Mouse (Mus musculus) layer of hippocampus, adult 8-10 months (tissue): ENCODE data around the gene Vmn1r87. TPM values are rescaled to one million over a fixed set of nuclear protein-coding genes. Genes with fewer than 3 reads are reported as not detected.
"Not testable (repeated sequence)": the region's sequence is repeated elsewhere in the genome, so short reads cannot be mapped to it uniquely, and the experiment has no call there.

Experiments used
- DNase-seq, 2 experiments: peaks; one replicate each; pipeline ENCODE4 v3.0.0; 2022; ENCODE audit warnings: low spot score in 2 of 2
- total RNA-seq, 4 experiments: library from RNA; stranded (reverse); gene quantifications; 2 replicates each; pipeline ENCODE4 v1.2.4; 2022

Vmn1r87 gene
- total RNA-seq, result not detected

- no peak for DNase-seq
Observed at GRCm38 (mm10) chr7:13140057-13140456, at the start of gene Vmn1r87. Gene Vmn1r87, minus strand, starts transcription at chr7:13140157.

GRCm38 (mm10) chr7:13159268-13159667, 19.3 kb upstream of the Vmn1r87 start, which contains the start of gene Vmn1r88:
Gene Vmn1r88, plus strand, starts transcription at chr7:13159568.
- DNase-seq, result no peak

GRCm38 (mm10) chr7:13137340-13137739, 2.6 kb downstream of the Vmn1r87 start:
- DNase-seq, result no peak

GRCm38 (mm10) chr7:13131856-13132255, 8.1 kb downstream of the Vmn1r87 start:
- DNase-seq, result no peak

GRCm38 (mm10) chr7:13123554-13124153, 16.3 kb downstream of the Vmn1r87 start:
- not testable (repeated sequence) for DNase-seq

GRCm38 (mm10) chr7:13119817-13120216, 20.1 kb downstream of the Vmn1r87 start, which contains the start of gene Vmn1r86:
Gene Vmn1r86, minus strand, starts transcription at chr7:13119917.
- DNase-seq, result no peak

GRCm38 (mm10) chr7:13095073-13095472, 44.9 kb downstream of the Vmn1r87 start, which contains the start of gene Vmn1r85:
Gene Vmn1r85, minus strand, starts transcription at chr7:13095173.
- DNase-seq, result no peak

Other genes with a start within 250 kb of the Vmn1r87 start
- gene Zscan22, start 242.3 kb downstream of the Vmn1r87 start, total RNA-seq, result 10 to 100 TPM; 14.0 to 20.3 (median 15.1) TPM
- gene Rps5, start 217.9 kb downstream of the Vmn1r87 start, total RNA-seq, result 100 to 1,000 TPM; 383 to 519 (median 436) TPM
- gene Rnf225, start 212.7 kb downstream of the Vmn1r87 start, total RNA-seq, result 1 to 10 TPM in 1 of 4 experiments, under 1 TPM in 3; 0.77 to 1.4 (median 0.92) TPM
- 10 to 100 TPM in 3 of 4 experiments, 1 to 10 TPM in 1; 9.5 to 11.6 (median 11.3) TPM for gene Zfp324, start 174.3 kb downstream of the Vmn1r87 start, total RNA-seq
- gene Zfp446, start 162.3 kb downstream of the Vmn1r87 start, total RNA-seq, result 10 to 100 TPM in 1 of 4 experiments, 1 to 10 TPM in 3; 7.5 to 10.8 (median 8.8) TPM
- gene Slc27a5, start 142.0 kb downstream of the Vmn1r87 start, total RNA-seq, result under 1 TPM in 3 of 4 experiments, not detected in 1; 0.27 to 0.47 (median 0.27) TPM
- 100 to 1,000 TPM; 244 to 272 (median 252) TPM for gene Trim28, start 141.0 kb downstream of the Vmn1r87 start, total RNA-seq
- gene Zbtb45, start 130.1 kb downstream of the Vmn1r87 start, total RNA-seq, result 10 to 100 TPM; 27.0 to 29.6 (median 29.3) TPM
- gene Chmp2a, start 105.3 kb downstream of the Vmn1r87 start, total RNA-seq, result 100 to 1,000 TPM; 145 to 152 (median 147) TPM
- 100 to 1,000 TPM; 188 to 210 (median 192) TPM for gene Ube2m, start 101.9 kb downstream of the Vmn1r87 start, total RNA-seq
- gene Mzf1, start 85.4 kb downstream of the Vmn1r87 start, total RNA-seq, result 10 to 100 TPM; 12.1 to 16.3 (median 15.0) TPM
- gene Vmn1r85, start 45.0 kb downstream of the Vmn1r87 start, total RNA-seq, result not detected
- not detected for gene Vmn1r86, start 20.2 kb downstream of the Vmn1r87 start, total RNA-seq
- under 1 TPM; 0.16 to 0.35 (median 0.27) TPM for gene Vmn1r88, start 19.4 kb upstream of the Vmn1r87 start, total RNA-seq
- gene Vmn1r89, start 72.9 kb upstream of the Vmn1r87 start, total RNA-seq, result not detected
- 10 to 100 TPM in 2 of 4 experiments, 1 to 10 TPM in 2; 7.6 to 10.1 (median 9.3) TPM for gene Lig1, start 137.1 kb upstream of the Vmn1r87 start, total RNA-seq
- 10 to 100 TPM; 15.2 to 18.8 (median 17.9) TPM for gene Zswim9, start 138.6 kb upstream of the Vmn1r87 start, total RNA-seq
- gene Pla2g4c, start 184.5 kb upstream of the Vmn1r87 start, total RNA-seq, result under 1 TPM; 0.12 to 0.32 (median 0.15) TPM